Mouse (Mus musculus): Measurements from ENCODE around the gene Gm10718. TPM values are rescaled to one million over a fixed set of nuclear protein-coding genes. Genes with fewer than 3 reads are reported as not detected.
"Not testable (repeated sequence)": the region's sequence is repeated elsewhere in the genome, so short reads cannot be mapped to it uniquely, and the experiment has no call there.

Gm10718 gene
- total RNA-seq, 2 experiments from 2014 or later, result 0.89 TPM; not detected in 1

DNA sequence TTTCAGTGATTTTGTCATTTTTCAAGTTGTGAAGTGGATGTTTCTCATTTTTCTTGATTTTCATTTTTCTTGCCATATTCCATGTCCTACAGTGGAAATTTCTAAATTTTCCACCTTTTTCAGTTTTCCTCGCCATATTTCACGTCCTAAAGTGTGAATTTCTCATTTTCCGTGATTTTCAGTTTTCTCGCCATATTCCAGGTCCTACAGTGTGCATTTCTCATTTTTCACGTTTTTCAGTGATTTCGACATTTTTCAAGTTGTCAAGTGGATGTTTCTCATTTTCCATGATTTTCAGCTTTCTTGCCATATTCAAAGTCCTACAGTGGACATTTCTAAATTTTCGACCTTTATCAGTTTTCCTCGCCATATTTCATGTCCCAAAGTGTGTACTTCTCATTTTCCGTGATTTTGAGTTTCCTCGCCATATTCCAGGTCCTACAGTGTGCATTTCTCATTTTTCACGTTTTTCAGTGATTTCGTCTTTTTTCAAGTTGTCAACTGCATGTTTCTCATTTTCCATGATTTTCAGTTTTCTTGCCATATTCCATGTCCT is 1.6 kb downstream of the Gm10718 start, which contains the start of gene Gm10717:
Gm10717 (plus strand) TSS at position 506 of the 556 bp plus-strand sequence.
- peak; percentile 31 to 45 for DNase-seq (ENCODE audit: low spot score in 2 of 2)

DNA sequence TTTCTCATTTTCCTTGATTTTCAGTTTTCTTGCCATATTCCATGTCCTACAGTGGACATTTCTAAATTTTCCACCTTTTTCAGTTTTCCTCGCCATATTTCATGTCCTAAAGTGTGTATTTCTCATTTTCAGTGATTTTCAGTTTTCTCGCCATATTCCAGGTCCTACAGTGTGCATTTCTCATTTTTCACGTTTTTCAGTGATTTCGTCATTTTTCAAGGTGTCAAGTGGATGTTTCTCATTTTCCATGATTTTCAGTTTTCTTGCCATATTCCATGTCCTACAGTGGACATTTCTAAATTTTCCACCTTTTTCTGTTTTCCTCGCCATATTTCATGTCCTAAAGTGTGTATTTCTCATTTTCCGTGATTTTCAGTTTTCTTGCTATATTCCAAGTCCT is 2.3 kb downstream of the Gm10718 start:
- DNase-seq (ENCODE audit: low spot score in 2 of 2), result peak; percentile 63 to 75

DNA sequence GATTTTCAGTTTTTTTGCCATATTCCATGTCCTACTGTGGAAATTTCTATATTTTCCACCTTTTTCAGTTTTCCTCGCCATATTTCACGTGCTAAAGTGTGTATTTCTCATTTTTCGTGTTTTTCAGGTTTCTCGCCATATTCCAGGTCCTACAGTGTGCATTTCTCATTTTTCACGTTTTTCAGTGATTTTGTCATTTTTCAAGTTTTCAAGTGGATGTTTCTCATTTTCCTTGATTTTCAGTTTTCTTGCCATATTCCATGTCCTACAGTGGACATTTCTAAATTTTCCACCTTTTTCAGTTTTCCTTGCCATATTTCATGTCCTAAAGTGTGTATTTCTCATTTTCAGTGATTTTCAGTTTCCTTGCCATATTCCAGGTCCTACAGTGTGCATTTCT is 2.8 kb downstream of the Gm10718 start:
- not testable (repeated sequence) for DNase-seq (ENCODE audit: low spot score in 2 of 2)

DNA sequence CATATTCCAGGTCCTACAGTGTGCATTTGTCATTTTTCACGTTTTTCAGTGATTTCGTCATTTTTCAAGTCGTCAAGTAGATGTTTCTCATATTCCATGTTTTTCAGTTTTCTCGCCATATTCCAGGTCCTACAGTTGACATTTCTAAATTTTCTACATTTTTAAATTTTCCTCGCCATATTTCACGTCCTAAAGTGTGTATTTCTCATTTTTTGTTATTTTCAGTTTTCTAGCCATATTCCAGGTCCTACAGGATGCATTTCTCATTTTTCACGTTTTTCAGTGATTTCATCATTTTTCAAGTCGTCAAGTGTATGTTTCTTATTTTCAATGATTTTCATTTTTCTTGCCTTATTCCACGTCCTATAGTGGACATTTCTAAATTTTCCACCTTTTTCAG is 3.4 kb downstream of the Gm10718 start:
- DNase-seq (ENCODE audit: low spot score in 2 of 2), result not testable (repeated sequence)

DNA sequence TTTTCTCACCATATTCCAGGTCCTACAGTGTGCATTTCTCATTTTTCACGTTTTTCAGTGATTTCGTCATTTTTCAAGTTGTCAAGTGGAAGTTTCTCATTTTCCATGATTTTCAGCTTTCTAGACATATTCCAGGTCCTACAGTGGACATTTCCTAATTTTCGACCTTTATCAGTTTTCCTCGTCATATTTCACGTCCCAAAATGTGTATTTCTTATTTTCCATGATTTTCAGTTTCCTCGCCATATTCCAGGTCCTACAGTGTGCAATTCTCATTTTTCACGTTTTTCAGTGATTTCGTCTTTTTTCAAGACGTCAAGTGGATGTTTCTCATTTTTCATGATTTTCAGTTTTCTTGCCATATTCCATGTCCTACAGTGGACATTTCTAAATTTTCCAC is 3.9 kb downstream of the Gm10718 start:
- DNase-seq (ENCODE audit: low spot score in 2 of 2), result not testable (repeated sequence)

DNA sequence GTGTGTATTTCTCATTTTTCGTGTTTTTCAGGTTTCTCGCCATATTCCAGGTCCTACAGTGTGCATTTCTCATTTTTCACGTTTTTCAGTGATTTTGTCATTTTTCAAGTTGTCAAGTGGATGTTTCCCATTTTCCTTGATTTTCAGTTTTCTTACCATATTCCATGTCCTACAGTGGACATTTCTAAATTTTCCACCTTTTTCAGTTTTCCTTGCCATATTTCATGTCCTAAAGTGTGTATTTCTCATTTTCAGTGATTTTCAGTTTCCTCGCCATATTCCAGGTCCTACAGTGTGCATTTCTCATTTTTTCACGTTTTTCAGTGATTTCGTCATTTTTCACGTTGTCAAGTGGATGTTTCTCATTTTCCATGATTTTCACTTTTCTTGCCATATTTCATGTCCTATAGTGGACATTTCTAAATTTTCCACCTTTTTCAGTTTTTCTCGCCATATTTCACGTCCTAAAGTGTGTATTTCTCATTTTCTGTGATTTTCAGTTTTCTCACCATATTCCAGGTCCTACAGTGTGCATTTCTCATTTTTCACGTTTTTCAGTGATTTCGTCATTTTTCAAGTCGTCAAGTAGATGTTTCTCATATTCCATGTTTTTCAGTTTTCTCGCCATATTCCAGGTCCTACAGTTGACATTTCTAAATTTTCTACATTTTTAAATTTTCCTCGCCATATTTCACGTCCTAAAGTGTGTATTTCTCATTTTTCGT is 6.1 kb downstream of the Gm10718 start:
- DNase-seq (ENCODE audit: low spot score in 2 of 2), result peak in 1 of 2 experiments; percentile 4

DNA sequence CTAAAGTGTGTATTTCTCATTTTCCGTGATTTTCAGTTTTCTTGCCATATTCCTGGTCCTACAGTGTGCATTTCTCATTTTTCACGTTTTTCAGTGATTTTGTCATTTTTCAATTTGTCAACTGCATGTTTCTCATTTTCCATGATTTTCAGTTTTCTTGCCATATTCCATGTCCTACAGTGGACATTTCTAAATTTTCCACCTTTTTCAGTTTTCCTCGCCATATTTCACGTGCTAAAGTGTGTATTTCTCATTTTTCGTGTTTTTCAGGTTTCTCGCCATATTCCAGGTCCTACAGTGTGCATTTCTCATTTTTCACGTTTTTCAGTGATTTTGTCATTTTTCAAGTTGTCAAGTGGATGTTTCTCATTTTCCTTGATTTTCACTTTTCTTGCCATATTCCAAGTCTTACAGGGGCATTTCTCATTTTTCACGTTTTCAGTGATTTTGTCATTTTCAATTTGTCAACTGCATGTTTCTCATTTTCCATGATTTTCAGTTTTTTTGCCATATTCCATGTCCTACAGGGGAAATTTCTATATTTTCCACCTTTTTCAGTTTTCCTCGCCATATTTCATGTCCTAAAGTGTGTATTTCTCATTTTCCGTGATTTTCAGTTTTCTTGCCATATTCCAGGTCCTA is 7.5 kb downstream of the Gm10718 start:
- DNase-seq (ENCODE audit: low spot score in 2 of 2), result not testable (repeated sequence)

DNA sequence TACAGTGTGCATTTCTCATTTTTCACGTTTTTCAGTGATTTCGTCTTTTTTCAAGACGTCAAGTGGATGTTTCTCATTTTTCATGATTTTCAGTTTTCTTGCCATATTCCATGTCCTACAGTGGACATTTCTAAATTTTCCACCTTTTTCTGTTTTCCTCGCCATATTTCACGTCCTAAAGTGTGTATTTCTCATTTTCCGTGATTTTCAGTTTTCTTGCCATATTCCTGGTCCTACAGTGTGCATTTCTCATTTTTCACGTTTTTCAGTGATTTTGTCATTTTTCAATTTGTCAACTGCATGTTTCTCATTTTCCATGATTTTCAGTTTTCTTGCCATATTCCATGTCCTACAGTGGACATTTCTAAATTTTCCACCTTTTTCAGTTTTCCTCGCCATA is 11.0 kb downstream of the Gm10718 start, which contains the start of gene Gm17535:
Gm17535 (plus strand) TSS at position 301 of the 400 bp plus-strand sequence.
- DNase-seq (ENCODE audit: low spot score in 2 of 2), result not testable (repeated sequence)

DNA sequence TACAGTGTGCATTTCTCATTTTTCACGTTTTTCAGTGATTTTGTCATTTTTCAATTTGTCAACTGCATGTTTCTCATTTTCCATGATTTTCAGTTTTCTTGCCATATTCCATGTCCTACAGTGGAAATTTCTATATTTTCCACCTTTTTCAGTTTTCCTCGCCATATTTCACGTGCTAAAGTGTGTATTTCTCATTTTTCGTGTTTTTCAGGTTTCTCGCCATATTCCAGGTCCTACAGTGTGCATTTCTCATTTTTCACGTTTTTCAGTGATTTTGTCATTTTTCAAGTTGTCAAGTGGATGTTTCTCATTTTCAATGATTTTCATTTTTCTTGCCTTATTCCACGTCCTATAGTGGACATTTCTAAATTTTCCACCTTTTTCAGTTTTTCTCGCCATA is 13.2 kb downstream of the Gm10718 start, which contains the start of gene Gm10715:
Gm10715 (plus strand) TSS at position 301 of the 400 bp plus-strand sequence.
- DNase-seq (ENCODE audit: low spot score in 2 of 2), result not testable (repeated sequence)

DNA sequence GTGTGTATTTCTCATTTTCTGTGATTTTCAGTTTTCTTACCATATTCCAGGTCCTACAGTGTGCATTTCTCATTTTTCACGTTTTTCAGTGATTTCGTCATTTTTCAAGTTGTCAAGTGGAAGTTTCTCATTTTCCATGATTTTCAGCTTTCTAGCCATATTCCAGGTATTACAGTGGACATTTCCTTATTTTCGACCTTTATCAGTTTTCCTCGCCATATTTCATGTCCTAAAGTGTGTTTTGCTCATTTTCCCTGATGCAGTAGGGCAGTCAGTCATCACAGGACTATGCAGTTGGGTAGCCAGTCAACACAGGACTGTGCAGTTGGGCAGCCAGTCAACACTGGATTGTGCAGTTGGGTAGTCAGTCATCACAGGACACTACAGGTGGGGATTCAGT is 14.8 kb downstream of the Gm10718 start:
- not testable (repeated sequence) for DNase-seq (ENCODE audit: low spot score in 2 of 2)

Small RNA genes lying within 50 kb of the gene (microRNA-seq; reads per million reads assigned to microRNA genes)
- gene Mir101c, result 0 reads per million in 2 experiments

Other genes with a start within 250 kb of the Gm10718 start
- not detected for gene Gm10722, start 22.6 kb upstream of the Gm10718 start, total RNA-seq (2021)
- gene Gm11168, start 20.2 kb upstream of the Gm10718 start, total RNA-seq (2021), result not detected
- not detected for gene Gm10721, start 10.4 kb upstream of the Gm10718 start, total RNA-seq (2021)
- gene Gm10720, start 7.9 kb upstream of the Gm10718 start, total RNA-seq (2021), result not detected
- gene Gm10719, start 6.1 kb upstream of the Gm10718 start, total RNA-seq (2021), result under 1 TPM in 1 of 2 experiments, not detected in 1; 0.54 TPM
- not detected for gene Gm10717, start 1.9 kb downstream of the Gm10718 start, total RNA-seq (2021)
- not detected for gene Gm17535, start 11.1 kb downstream of the Gm10718 start, total RNA-seq (2021)
- not detected for gene Gm10715, start 13.3 kb downstream of the Gm10718 start, total RNA-seq (2021)